Mouse (Mus musculus): ENCODE measurements around the gene Hvcn1. TPM values are rescaled to one million over a fixed set of nuclear protein-coding genes. Genes with fewer than 3 reads are reported as not detected.
"Not testable (repeated sequence)": the region's sequence is repeated elsewhere in the genome, so short reads cannot be mapped to it uniquely, and the experiment has no call there.

The Hvcn1 gene
- 256 TPM in 2 replicates for total RNA-seq (2017)

- ATAC-seq (ENCODE audit: extremely low read depth, insufficient number of reproducible peaks, low FRiP score, poor library complexity, severe bottlenecking), result no peak
These were observed at the start of gene Hvcn1 for GRCm38 (mm10) chr5:122206475-122206874. TSS of gene Hvcn1 (plus strand) at chr5:122206804.

DNA sequence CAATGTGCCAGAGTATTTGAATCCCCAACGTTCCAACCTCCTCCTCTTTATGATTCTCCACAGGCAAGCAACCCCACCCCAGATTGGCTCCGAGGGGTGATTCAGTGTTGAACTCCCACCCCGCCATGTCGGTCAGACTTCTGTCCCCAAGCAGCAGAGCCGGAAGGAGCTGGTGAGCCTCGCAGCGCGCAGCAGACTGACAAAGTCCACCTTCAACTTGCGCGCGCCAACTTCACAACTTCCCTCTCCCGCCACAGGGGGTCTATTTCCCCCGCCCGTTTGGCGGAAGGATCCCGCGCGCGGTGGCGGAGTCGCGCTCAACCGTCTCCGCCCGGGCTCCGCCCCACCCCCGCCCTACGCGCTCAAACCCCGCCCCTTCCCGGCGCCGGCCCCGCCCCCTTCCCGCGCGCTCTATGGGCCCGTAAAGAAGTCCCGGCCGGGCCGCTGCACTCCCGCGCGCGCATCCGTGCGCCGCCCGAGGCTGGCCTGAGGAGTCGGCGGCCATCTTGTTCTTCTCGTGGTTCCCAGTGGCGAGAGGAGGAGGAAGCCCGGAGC, 48.7 kb upstream of the Hvcn1 start, which contains the start of gene Ppp1cc:
Ppp1cc (plus strand) TSS at position 452 of the 555 bp plus-strand sequence.
- ATAC-seq (ENCODE audit: extremely low read depth, insufficient number of reproducible peaks, low FRiP score, poor library complexity, severe bottlenecking), result peak; percentile 90

- ATAC-seq (ENCODE audit: extremely low read depth, insufficient number of reproducible peaks, low FRiP score, poor library complexity, severe bottlenecking), result no peak
These were observed 47.8 kb upstream of the Hvcn1 start for GRCm38 (mm10) chr5:122158557-122159515.

DNA sequence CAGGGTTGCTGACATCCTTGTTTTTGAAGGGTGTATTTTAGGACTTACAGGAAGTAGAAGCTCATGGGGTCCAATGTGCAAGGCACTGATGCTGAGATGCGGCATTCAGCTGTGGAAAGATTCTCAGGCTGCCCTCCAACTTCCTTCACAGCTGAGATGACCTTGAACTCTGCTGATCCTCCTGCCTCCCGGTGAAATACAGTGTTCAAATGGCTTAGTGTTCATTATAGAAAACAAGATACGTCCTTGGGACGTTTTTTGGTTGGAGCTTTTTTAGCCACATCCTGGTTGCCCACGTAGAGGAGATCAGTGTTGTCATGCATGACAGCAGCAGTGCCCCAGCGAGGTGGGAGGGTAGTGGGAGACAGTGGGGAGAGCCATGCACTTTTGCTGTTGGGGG, 43.4 kb upstream of the Hvcn1 start:
- ATAC-seq (ENCODE audit: extremely low read depth, insufficient number of reproducible peaks, low FRiP score, poor library complexity, severe bottlenecking), result peak; percentile 10; the same call in 1 of the 2 replicates

GRCm38 (mm10) chr5:122164011-122164410, 42.6 kb upstream of the Hvcn1 start:
- ATAC-seq (ENCODE audit: extremely low read depth, insufficient number of reproducible peaks, low FRiP score, poor library complexity, severe bottlenecking), result no peak

GRCm38 (mm10) chr5:122165233-122165915, 41.2 kb upstream of the Hvcn1 start:
- ATAC-seq (ENCODE audit: extremely low read depth, insufficient number of reproducible peaks, low FRiP score, poor library complexity, severe bottlenecking), result no peak

DNA sequence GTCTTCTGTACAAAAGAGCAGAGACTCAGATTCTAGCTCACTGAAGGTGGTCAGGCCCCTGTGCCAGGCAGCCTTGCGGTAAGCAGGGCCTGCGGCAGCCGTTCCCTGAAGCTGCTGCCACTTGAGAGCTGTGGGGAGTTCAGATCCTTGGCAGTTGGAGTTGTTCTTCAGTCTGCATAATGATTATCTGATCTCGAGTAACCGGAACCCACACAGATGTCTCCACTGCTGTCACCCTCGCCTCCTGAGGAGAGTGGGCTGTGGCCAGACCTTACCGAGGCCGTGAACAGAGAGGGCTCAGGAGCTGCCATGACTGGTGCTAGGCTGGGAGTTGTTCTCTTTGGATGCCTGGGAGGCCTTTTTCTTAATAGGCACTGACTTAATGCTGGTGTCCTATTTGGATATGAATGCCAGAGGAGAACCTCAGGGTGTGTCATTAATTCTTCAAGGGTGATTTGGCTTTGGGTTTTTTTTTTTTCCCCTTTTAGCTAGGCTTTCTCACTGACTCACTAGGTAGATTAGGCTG, 39.9 kb upstream of the Hvcn1 start:
- ATAC-seq (ENCODE audit: extremely low read depth, insufficient number of reproducible peaks, low FRiP score, poor library complexity, severe bottlenecking), result no peak

GRCm38 (mm10) chr5:122168344-122169069, 38.1 kb upstream of the Hvcn1 start:
- no peak for ATAC-seq (ENCODE audit: extremely low read depth, insufficient number of reproducible peaks, low FRiP score, poor library complexity, severe bottlenecking)

GRCm38 (mm10) chr5:122171058-122171457, 35.5 kb upstream of the Hvcn1 start:
- ATAC-seq (ENCODE audit: extremely low read depth, insufficient number of reproducible peaks, low FRiP score, poor library complexity, severe bottlenecking), result no peak

- no peak for ATAC-seq (ENCODE audit: extremely low read depth, insufficient number of reproducible peaks, low FRiP score, poor library complexity, severe bottlenecking)
These were observed 31.2 kb upstream of the Hvcn1 start for GRCm38 (mm10) chr5:122175402-122175801.

DNA sequence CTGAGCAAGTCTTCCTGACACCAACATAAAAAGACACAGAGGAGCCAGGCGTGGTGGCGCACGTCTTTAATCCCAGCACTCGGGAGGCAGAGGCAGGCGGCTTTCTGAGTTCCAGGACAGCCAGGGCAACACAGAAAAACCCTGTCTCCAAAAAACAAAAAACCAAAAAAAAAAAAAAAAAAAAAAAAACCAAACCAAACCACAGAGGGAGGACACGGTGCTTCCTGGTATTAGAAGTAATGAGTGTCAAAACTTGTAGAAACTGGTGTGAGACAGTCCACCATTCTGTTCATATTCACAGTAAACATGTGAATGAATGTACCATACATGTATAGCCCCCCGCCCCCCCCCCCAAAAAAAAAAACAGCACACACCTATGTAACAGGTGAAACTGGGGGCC, 30.6 kb upstream of the Hvcn1 start:
- ATAC-seq (ENCODE audit: extremely low read depth, insufficient number of reproducible peaks, low FRiP score, poor library complexity, severe bottlenecking), result no peak

GRCm38 (mm10) chr5:122176398-122176797, 30.2 kb upstream of the Hvcn1 start:
- peak; percentile 72 for ATAC-seq (ENCODE audit: extremely low read depth, insufficient number of reproducible peaks, low FRiP score, poor library complexity, severe bottlenecking)

DNA sequence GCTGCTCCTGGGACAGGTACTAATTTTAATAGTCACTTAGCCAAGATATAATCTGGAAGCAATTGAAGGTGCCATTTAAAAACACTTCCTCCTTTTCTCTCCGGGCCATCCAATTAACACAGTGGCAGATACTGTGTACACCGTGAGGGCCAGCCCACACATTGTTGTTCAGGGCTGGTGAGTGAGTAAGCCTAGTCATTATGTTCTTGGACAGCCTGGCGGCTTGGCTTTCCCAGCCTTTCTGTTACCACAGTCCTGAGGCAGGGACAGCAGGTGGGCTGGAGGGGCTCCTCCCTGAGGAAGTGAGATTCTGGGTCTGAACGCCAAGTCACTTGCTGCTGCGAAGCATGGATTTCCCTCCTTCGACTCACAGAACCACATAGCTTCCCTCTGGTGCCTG, 26.9 kb upstream of the Hvcn1 start:
- ATAC-seq (ENCODE audit: extremely low read depth, insufficient number of reproducible peaks, low FRiP score, poor library complexity, severe bottlenecking), result peak; percentile 28; the same call in 1 of the 2 replicates

GRCm38 (mm10) chr5:122184283-122184806, 22.3 kb upstream of the Hvcn1 start:
- ATAC-seq (ENCODE audit: extremely low read depth, insufficient number of reproducible peaks, low FRiP score, poor library complexity, severe bottlenecking), result no peak

DNA sequence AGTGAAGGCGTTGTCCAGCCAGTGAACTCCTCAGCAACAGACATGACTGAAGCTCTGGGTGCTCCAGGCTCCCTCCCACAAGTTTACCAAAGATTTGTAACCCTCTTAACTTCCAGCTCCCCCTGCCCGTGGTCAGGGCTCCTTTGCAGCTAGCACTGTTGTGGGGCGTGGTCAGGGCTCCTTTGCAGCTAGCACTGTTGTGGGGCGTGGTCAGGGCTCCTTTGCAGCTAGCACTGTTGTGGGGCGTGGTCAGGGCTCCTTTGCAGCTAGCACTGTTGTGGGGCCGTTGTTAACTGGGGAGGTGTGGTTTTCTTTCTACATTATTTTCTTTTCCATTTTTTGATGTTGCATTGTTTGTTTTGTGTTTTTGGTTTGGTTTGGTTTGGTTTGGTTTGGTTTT, 21.7 kb upstream of the Hvcn1 start:
- not testable (repeated sequence) for ATAC-seq (ENCODE audit: extremely low read depth, insufficient number of reproducible peaks, low FRiP score, poor library complexity, severe bottlenecking)

DNA sequence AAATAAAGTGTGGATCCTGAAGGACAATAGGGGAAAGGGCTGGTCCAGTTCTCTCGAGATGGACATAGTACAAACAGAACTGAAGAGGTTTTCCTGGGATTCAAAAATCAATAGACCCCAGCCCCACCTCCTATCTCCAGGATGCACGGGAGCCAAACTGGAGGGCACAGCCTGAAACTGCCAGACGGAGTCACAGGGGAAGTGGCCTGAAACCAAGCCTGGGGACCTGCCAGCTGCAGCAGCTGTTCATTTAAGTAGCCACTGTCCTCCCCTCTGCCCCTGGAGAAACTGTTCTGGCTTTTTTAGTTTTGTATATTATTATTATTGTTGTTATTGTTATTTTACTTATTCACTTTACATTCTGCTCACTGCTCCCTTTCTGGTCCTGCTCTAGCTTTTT, 17.5 kb upstream of the Hvcn1 start:
- no peak for ATAC-seq (ENCODE audit: extremely low read depth, insufficient number of reproducible peaks, low FRiP score, poor library complexity, severe bottlenecking)

DNA sequence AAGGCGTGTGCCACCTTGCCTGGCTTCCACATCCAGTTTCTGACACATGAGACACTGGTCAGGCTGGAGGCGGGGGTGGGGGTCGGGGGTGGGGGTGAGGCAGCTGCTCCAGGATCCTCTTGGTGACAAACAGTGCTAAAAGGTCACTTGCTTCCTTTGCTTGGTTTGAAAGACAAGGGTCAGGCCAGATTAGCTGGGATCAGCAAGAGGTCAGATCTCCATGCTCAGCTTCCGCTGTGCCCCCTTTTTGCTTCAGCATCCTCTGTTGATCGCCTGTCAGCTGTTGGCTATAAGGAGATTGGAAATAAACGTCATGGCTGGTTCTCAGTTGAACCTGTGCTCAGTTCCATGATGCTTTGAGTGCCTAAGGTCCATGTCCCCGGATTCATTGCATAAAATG, 16.1 kb upstream of the Hvcn1 start:
- no peak for ATAC-seq (ENCODE audit: extremely low read depth, insufficient number of reproducible peaks, low FRiP score, poor library complexity, severe bottlenecking)

DNA sequence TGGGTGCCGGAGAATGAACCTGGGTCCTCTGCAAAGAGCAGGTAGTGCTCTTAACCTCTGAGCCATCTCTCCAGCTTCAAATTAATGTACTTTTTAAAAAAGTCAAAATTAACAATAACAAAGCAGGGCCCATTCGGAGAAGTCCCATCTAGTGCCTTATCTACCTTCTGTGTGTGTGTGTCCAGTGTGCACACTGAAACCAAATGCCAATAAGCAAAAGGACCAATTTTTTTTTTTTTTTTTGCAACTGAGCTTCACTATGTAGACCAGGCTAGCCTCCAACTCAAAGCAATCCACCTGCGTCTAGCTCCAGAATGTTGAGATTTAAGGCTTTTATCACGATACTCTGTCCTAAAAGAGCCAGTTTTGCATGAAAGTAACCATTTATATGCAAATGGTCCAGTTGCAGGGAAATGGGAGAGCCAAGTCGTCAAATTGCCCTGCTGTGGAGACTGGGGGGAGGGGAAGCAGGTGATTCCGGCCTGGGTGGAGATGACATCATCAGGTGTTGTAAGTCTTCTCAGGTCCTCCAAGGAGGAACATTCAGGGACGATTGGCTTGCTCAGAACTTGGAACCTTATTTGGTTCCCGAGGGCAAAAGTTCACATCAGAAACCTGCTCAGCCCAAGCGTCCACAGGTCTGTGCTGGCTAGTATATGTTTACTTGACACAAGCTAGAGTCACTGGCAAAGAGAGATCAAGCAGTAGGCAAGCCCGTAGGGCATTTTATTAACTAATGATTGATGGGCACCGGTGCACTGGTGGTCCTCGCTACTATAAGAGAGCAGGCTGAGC, 15.1 kb upstream of the Hvcn1 start:
- ATAC-seq (ENCODE audit: extremely low read depth, insufficient number of reproducible peaks, low FRiP score, poor library complexity, severe bottlenecking), result no peak
